Mouse (Mus musculus) left cerebral cortex, adult 2 months (tissue): ENCODE results near the gene Defb36. TPM values are rescaled to one million over a fixed set of nuclear protein-coding genes. Genes with fewer than 3 reads are reported as not detected.

Experiments used
- DNase-seq, 2 experiments: peaks; one replicate each; pipeline ENCODE4 v3.0.0; 2021 to 2022; ENCODE audit warnings: low spot score in 2 of 2, mixed read lengths in 1 of 2; ENCODE audit errors: extremely low spot score in 1 of 2
- H3K27ac ChIP-seq: fragments of 200-600 bp; 2 replicates; pipeline ENCODE4 v1.8.1; 2022
- H3K4me3 ChIP-seq: fragments of 200-600 bp; 2 replicates; pipeline ENCODE4 v1.8.1; 2022
- CTCF ChIP-seq: fragments of 200-600 bp; IDR thresholded peaks from 2 replicates; pipeline ENCODE4 v1.8.1; 2022; ENCODE audit warnings: antibody characterized with exemption, mild to moderate bottlenecking, moderate library complexity
- intact Hi-C: fragments of 180-260 bp; cut with DNase I; formaldehyde crosslinking; loops from one replicate; pipeline ENCODE4 v1.15.1; 2025
- total RNA-seq, 2 experiments: library from RNA; stranded (reverse); gene quantifications; 2 replicates each; pipeline ENCODE4 v1.2.3; 2021

Defb36 gene
- total RNA-seq, 2 experiments from 2014 or later: not detected

DNA sequence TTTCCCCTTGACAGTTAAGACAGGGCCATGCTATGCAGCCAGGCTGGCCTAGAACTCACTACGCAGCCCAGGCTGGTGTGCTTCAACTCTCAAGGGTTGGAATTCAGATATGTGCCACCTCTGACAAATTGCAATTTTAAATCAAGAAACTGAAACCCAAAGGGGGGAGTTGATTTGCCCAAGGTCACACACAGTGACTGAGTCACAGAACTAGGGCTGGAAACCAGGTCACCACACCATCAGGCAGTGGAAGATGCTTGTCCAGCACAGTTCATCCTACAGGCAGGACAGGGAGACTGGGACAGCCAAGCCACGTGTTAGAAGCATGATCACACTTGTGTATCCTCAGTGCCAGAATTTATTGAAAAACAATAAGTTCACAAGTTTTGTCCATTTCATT, 20.4 kb downstream of the Defb36 start:
- no peak for TF ChIP-seq CTCF
- DNase-seq: no peak
- no peak overlapping the region for H3K4me3 ChIP-seq
- H3K27ac ChIP-seq: no peak overlapping the region
- intact Hi-C loops: no loop called here

DNA sequence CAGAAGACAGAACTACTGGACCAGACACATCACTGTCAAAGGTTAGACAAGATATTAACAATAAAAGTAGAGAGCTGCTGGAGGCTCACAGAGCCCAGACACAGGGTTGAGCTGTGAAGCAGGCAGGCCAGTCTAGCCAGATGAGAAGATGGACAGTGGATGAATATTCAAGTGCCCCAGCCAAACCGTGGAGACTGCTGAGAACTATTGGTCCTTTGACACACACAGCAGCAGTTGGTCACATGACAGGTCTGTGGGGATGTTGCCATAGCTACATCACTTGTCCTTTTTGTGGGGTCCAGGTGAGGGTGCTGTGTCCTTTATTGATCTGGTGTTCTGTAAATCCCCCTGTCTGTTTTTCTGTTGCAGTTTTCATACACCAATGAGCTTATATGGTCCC, 21.1 kb downstream of the Defb36 start:
- intact Hi-C loops: no loop called here
- Histone ChIP-seq H3K4me3 (no peak overlapping the region), H3K27ac (no peak overlapping the region)
- no peak for TF ChIP-seq CTCF
- no peak for DNase-seq

DNA sequence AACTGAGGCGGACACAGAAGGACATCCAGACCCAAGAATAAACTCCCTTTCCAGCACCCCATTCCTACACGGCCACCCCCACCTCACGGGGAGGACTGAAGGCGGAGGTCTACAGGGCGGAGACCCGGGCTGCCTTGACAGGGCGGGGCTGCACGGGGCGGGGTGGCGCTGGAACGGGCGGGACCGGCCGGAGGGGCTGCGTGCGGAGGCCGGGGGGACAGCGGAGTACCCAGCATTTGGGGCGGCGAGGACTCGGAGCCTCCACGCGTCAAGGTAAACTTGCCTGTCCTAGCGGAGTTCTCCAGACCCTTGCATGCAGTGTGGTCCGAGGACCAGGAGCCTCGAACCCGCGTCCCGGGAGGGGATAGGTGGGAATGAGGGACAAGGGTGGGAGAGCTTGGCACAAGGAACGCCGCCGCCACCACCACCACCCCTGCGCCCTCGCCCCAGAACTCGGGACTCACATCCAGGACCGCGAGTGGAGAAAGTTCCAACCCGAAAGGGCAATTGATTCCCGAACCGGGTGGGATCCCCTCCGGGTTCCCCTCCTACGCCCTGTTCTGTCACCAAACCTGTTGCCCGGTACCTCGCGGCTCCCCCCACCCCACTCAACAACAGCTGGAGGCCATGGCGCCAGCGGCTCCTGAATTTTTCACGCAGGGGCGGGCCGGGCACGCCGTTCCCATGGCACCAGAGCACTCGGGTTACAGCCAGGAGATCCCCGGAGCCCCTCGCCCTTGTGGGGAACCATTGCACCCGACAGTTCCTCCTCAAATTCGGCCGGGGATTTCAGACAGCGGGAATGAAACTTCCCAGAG, 22.9 kb downstream of the Defb36 start, which contains the start of gene Rem1:
Gene Rem1, plus strand, starts transcription at position 178 of the 818 bp plus-strand sequence.
- intact Hi-C loops: no loop called here
- Histone ChIP-seq H3K27ac (no peak within 1 kb of the TSS), H3K4me3 (peak within 1 kb of the TSS; percentile 31)
- no peak for TF ChIP-seq CTCF
- no peak for DNase-seq

DNA sequence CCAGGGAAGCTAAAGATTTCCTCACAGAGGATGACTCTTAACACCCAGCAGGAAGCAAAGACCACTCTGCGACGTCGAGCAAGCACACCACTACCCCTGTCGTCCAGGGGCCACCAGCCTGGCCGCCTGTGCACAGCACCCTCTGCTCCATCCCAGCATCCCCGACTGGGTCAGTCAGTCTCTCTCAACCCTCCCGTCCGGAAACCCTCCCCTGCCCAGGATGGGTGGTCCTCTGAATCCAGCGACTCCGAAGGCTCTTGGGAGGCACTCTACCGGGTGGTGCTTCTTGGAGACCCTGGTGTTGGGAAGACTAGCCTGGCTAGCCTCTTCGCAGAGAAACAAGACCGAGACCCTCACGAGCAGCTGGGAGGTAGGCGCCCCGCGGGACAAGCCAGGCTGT, 23.9 kb downstream of the Defb36 start:
- no peak for TF ChIP-seq CTCF
- intact Hi-C loops: no loop called here
- Histone ChIP-seq H3K27ac (no peak overlapping the region), H3K4me3 (no peak overlapping the region)
- DNase-seq: no peak

DNA sequence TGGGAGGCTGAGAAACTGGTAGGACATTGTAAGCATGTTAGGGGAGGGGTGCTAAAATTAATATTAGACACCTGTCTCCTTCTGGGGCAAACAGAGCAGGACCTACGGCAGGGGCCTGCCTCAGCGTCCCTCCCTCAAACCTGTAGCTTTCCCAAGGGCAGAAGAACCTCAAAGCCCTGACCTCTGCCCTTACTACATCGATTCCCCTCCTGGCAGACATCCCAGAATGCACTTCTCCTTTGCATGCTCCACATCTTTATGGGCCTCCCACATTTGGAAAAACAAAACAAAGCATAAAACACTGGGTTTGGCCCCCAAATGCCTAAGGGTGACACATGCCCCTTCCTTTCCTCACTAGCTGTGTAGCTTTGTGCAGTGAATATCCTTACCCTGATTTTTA, 25.1 kb downstream of the Defb36 start:
- no peak overlapping the region for H3K27ac ChIP-seq
- H3K4me3 ChIP-seq: no peak overlapping the region
- no peak for DNase-seq
- intact Hi-C loops: no loop called here
- no peak for TF ChIP-seq CTCF

DNA sequence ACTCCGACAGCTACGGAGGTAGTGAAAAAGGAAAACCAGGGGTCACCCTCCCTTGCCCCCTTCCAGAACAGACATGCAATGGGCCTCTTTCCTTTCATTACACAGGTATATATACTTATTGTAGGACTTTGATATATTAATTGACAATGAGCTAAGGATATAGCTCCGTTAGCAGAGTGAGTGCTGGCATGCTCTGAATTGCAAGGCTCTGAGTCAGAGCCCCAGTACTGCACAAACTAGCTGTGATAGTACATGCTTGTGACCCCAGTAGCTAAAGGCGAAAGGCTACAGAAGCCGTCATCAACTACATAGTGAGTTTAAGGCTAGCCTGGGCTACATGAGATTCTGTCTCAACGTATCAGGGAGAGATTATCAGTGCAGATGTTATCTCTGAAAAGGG, 25.8 kb downstream of the Defb36 start:
- TF ChIP-seq CTCF: no peak
- DNase-seq: no peak
- no peak overlapping the region for H3K27ac ChIP-seq
- intact Hi-C loops: no loop called here
- no peak overlapping the region for H3K4me3 ChIP-seq

DNA sequence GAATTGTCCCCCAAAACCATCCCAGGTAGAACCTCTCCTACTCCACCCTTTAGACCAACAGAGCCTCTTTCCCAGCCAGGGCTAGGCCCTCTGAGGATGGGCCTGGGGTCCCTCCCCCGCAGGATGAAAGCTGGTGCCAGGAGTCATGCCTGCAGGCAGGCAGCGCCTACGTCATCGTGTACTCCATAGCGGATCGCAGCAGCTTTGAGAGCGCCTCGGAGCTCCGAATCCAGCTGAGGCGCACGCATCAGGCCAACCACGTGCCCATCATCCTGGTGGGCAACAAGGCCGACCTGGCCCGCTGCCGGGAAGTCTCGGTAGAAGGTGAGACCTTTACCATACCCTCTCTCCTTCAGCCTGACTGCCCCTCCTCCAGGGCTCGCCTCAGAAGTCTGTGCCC, 29.2 kb downstream of the Defb36 start:
- Histone ChIP-seq H3K4me3 (no peak overlapping the region), H3K27ac (no peak overlapping the region)
- TF ChIP-seq CTCF: no peak
- intact Hi-C loops: no loop called here
- DNase-seq: no peak

DNA sequence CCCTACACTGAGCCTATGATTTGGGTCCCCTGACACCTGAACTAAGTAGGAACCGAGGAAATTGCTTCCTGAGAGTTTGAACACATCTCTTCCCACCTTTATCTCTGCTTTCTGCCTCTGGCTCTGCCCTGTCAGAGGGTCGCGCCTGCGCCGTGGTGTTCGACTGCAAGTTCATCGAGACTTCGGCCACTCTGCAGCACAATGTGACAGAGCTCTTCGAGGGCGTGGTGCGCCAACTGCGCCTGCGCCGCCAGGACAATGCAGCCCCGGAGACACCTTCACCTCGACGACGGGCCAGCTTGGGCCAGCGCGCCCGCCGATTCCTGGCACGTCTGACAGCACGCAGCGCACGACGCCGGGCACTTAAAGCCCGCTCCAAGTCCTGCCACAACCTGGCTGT, 30.2 kb downstream of the Defb36 start:
- Histone ChIP-seq H3K4me3 (no peak overlapping the region), H3K27ac (no peak overlapping the region)
- DNase-seq: no peak
- no peak for TF ChIP-seq CTCF
- intact Hi-C loops: no loop called here

DNA sequence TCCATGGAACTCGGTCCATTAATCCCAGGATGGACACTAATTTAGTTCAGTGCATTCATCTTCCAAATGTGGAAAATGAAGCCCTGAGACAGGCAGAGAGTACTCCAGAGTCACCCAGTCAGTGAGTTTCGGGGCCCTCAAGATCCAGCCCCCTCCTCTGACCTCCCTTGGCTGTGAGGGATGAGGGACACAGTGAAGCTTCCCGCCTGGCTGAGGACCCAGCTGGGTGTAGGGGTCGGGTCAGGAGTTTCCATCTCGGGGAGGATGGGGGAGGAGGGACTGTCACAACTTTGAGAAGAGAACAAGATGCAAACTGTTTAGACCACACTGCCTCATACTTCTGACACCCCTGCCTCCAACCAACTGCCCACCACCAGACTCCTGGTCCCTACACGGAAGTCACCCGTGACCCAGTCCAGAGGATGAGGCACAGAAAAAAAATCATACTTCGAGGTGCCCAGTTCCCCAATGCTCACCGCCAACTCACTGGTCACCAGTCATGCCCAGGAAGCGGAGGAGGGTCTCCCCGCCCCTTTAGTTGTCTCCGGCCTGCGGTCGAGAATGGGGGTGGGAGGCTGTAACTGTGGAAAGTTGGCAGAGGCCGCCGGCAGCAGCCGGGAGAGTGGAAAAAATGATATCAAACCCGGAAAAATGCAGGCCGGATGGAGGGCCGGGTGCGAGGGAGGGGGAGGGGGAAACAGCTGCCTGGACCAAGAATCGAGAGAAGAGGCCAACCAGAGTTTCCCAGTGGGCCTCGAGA, 32.3 kb downstream of the Defb36 start:
- intact Hi-C loops: no loop called here
- DNase-seq: no peak
- Histone ChIP-seq H3K4me3 (no peak overlapping the region), H3K27ac (no peak overlapping the region)
- no peak for TF ChIP-seq CTCF

DNA sequence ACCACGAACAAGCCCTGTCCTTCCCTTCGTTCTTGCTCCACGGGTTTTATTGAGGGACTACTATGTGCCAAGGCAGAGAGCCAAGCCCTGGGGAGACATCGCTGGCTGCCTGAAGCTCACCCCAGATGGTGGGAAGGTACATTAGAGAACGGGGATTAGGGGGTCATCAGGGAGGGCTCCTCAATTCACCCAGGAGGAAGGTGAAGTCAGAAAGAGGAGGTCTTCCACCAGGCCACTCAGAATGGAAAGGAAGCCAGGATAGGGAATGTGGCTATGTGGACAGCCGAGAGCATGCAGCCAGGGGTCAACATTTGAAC, 32.8 kb downstream of the Defb36 start:
- Histone ChIP-seq H3K4me3 (no peak overlapping the region), H3K27ac (no peak overlapping the region)
- intact Hi-C loops: no loop called here
- DNase-seq: no peak
- TF ChIP-seq CTCF: no peak

DNA sequence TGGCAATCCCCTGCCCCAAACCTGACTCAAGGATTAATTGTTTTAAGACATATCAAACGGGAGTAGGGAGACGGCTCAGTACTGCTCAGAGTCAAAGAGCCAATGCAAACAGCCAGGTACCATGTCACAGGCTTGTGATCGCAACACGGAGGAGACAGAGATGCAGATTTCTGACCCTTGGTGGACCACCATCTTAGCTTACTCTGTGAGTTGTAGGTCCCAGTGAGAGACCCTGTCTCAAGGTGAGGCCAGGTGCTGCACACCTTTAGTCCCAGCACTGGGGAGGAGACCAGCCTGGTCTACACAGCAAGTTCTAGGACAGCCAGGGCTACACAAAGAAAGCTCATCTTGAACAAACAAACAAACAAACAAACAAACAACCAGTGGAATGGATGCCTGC, 33.3 kb downstream of the Defb36 start:
- intact Hi-C loops: no loop called here
- H3K4me3 ChIP-seq: no peak overlapping the region
- no peak overlapping the region for H3K27ac ChIP-seq
- DNase-seq: no peak
- no peak for TF ChIP-seq CTCF

DNA sequence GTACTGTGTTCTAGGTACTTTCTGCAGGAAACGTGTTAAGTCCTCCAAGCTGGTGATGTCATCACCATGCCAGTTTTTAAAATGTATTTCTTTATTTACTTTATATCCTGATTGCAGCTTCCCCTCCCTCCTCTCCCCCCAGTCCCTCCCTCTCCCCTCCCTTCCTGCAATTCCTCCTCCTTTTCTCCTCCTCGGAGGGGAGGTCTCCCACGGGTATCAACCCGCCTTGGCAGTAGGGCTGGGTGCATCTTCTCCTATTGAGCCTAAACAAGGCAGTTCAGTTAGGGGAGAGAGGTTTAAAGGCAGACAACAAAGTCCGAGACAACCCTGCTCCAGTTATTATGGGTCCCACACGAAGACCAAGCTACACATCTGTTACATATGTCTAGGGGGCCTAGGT, 34.7 kb downstream of the Defb36 start:
- intact Hi-C loops: no loop called here
- Histone ChIP-seq H3K27ac (no peak overlapping the region), H3K4me3 (no peak overlapping the region)
- no peak for DNase-seq
- TF ChIP-seq CTCF: no peak
